Mouse (Mus musculus) megakaryocyte progenitor cell, adult 5-6 weeks (primary cell): ENCODE measurements at regions not wholly inside any gene's neighbourhood (a gene's known extent, or its start where the extent isn't known, plus 50 kb on each side); places are given as distances from the start of the nearest gene placed in this dataset.

Source experiments
- ATAC-seq: replicated peaks from 2 replicates; pipeline ENCODE4 v1.8.0; 2016; ENCODE audit warnings: mild to moderate bottlenecking, moderate TSS enrichment, inconsistent platforms; ENCODE audit not compliant: poor library complexity

DNA sequence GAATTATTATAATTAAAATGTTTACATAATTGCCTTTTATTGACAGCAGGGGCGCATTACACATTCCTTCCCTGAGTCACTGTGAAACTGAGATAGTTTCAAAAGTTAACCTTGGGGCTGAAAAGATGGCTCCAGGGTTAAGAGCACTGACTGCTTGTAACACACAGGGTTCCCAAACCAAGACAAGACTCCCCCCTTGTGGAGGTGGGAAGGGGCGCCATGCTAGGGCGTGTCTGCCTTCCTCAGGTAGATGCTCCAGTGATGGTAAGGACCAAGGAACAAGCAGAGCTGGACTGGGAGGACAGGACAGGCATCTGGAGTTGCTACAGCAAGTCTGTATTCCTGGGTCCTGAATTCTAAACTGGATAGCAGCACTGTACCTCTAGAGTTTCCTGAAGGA, 351.9 kb downstream of the Tbc1d22a start:
- no peak for ATAC-seq

- no peak for ATAC-seq
Measured at GRCm38 (mm10) chr15:86574311-86574710, 360.1 kb downstream of the Tbc1d22a start.

DNA sequence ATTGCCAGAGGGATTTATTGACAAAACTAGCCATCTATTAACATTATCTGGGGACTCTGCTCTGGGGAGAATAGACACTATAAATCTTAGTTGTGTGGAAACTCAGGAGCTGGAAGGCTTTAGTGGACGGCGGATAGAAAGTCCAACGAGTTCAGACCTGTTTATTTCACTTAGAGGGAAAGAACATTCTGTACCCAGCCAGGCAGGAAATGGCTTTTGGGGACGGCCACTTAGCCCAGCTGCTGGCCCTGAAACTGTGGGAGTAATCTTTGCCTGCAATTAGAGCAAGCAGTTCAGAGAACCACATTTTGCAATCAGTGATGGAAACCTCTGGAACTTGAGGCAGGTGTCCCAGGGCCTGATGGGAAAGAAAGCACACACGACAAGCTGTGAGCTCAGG, 362.4 kb downstream of the Tbc1d22a start:
- no peak for ATAC-seq

DNA sequence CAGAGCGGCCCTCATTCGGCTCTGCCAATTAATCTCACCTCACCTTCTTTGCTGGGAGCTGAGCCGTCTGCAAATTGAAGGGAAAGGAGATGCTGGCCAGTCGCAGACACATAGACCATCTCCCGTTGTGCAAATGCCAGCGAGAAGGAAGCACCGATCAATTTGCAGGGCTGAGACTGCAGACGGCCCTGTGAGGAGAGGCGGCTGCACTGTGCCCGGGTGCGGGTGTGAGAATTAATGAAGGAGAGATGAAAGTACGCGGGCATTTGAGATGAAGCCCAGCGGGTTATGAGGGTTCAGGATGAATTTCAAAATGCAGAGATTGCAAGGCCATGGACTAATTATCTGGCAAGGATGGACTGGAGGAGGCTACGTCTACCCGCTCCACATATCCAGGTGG, 364.4 kb downstream of the Tbc1d22a start:
- no peak for ATAC-seq

DNA sequence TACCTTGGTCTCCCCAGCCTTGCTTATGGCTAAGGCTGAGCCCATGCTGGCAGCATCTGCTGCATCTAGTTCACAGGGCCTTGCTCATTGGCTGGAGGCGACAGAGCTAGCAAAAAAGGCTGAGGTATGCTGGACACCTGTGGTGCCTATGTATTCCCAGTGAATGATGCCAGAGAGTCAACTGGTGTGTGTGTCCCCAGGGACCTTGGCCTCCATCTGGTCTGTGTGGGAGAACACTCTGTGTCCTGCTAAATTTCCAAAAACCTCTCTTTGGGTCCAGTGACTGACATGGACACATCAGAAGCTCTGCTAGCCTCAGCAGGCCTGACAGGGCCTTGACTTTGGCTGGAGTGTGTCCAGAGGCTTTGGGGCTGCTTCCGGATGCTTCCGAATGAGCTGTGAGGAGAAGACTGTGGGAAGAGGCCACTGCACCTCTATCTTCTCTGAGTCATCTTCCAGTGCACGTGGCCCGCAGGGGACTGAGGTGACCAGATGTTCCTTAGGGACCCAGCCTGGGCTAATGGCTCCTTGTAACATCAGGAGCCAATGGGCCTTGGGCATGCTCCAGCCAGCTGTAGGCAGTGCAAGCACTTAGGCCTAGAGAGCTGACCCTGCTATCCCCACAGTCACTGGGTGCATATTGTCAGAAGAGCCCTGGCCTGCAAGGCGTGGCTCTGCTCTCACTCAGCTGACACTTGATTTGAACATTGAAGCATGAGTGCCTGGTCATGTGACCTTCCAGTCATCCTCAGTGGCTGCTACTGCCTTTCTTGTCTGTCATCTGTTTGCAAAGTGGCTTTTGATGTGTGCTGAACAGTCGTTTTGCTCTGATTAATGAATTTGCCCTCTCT, 368.2 kb downstream of the Tbc1d22a start:
- ATAC-seq: no peak

DNA sequence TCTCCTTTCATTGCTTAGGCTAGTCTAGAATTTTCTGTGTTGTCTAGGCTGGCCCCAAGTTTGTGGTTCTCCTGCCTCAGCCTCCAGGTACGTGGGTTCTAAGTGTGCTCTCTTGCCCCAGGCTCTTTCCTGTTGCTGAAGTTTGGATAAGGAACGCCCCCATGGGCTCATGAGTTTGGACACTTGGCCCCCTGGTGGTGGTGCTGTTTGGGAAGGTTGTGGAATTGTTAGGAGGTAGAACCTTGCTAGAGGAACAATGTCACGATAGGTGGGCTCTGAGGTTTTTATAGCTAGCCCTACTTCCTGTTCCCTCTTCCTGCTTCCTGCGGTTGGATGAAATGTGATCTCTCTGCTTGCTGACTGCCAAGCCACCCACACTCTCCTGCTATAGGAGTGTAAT, 371.5 kb downstream of the Tbc1d22a start:
- ATAC-seq: peak; percentile 34

DNA sequence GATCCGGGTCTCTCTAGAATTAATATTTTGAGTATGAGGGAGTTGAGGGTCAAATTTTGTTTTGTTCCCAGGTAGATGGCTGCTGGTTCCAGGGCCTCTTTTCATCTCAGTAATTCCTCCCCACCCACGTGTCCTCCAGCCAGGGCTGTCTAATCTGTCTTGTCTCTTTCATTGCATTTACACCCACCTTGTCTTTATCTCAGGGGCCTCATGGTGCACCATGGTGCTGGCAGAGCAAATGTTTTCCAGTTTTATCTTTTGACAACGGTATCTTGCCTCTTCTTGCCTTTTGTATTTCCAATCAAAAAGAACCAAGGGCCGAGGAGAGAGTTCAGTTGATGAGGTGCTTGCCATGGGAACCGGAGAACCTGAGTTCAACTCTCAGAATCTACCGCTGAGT, 372.9 kb downstream of the Tbc1d22a start:
- 0 out of 2 replicates have a peak, but pooled peaks have one; percentile 11 for ATAC-seq

- no peak for ATAC-seq
Measured at GRCm38 (mm10) chr15:86590033-86590432, 375.8 kb downstream of the Tbc1d22a start.

- no peak for ATAC-seq
Measured at GRCm38 (mm10) chr15:86590896-86591295, 376.6 kb downstream of the Tbc1d22a start.

- peak; percentile 54; the same call in 1 of the 2 replicates for ATAC-seq
Measured at GRCm38 (mm10) chr15:86593404-86593803, 379.1 kb downstream of the Tbc1d22a start.

GRCm38 (mm10) chr15:86606411-86606810, 392.2 kb downstream of the Tbc1d22a start:
- ATAC-seq: no peak

- no peak for ATAC-seq
Measured at GRCm38 (mm10) chr15:86609692-86610091, 395.4 kb downstream of the Tbc1d22a start.

- ATAC-seq: no peak
Measured at GRCm38 (mm10) chr15:86631376-86631775, 417.1 kb downstream of the Tbc1d22a start.

GRCm38 (mm10) chr15:86645244-86645643, 431.0 kb downstream of the Tbc1d22a start:
- ATAC-seq: no peak

DNA sequence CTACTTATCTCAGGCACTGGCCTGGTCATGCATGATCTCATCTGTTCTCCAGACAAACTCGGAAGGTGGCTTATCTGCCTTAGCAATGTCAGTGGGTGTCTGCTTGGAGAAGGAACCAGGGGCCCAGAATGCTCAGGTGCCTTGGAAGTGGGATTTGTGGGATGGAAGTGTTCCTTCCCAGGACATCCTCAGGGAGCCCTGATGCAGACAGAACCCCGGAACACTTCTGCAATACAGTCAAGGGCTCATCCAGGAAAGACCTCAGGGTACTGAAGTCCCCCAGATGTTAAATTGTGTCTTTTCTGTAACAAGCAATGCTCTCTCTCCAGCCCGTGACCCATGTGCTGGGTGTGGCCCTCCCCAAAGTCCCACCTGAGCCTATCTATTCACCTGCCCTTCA, 433.9 kb downstream of the Tbc1d22a start:
- ATAC-seq: no peak

- no peak for ATAC-seq
Measured at GRCm38 (mm10) chr15:86673096-86673520, 458.8 kb downstream of the Tbc1d22a start.

DNA sequence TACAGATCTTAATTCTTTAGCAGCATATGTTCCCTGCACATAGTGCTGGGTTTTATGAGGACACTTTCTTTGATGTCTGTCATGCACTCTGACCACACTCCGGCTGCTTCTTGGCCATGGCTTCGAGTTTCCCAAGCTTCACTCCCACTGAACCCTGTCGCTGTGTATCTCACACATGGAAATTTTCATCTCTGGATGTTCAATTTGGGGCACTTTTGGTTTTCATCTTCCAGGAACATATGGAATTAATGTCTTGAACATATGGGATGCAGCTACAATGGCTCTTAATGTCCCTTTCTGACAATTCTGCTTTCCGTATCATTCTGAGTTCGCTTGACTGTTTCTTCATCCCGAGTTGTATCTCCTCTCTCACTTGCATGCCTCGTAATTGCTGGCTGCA, 462.8 kb downstream of the Tbc1d22a start:
- no peak for ATAC-seq

GRCm38 (mm10) chr15:86683081-86683480, 468.8 kb downstream of the Tbc1d22a start:
- no peak for ATAC-seq

DNA sequence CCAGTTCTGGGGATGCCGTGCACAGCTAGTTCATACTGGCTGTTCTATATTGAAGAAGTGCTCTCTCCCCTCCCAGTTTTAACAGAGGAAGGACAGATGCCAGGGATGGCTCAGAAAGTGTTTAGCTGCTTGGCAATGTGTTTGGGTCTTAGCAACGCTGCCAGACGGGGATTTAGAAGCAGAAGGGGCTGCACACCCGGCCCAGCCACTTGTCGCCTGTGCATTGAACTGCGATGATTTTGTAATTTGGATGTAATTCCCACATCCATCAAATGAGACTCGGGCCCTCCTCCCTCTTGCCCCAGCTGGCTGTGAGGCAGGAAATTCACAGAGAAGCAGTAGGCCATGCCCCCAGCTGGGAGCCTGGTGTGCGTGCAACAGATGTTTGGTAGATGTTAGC, 475.4 kb downstream of the Tbc1d22a start:
- no peak for ATAC-seq

- no peak for ATAC-seq
Measured at GRCm38 (mm10) chr15:86696806-86697205, 482.5 kb downstream of the Tbc1d22a start.

DNA sequence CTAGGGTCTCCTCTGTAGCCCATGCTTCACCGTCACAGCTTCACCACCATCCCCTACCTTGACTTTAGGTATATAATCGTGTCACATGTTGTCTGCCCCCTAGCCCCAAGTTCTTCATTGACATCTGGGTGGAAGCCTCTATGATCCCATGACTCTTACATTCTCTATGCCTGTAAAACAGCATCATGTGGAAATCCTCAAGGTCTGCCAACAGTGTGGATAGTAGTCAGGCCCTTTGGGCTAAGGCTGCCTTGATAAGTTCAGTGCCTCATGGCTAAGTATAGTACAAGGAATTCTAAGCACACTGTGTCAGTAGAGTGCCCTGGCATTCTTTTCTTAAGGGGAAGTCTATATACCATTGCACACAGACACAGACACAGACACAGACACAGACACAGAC, 496.2 kb downstream of the Tbc1d22a start:
- ATAC-seq: no peak

- ATAC-seq: no peak
Measured at GRCm38 (mm10) chr15:86718376-86718775, 504.1 kb downstream of the Tbc1d22a start.

- no peak for ATAC-seq
Measured at GRCm38 (mm10) chr15:86719088-86719487, 504.8 kb downstream of the Tbc1d22a start.
